Mouse (Mus musculus): ENCODE results near the gene Hcn1. TPM values are rescaled to one million over a fixed set of nuclear protein-coding genes. Genes with fewer than 3 reads are reported as not detected.

Hcn1 gene
- total RNA-seq (2023) = not detected

DNA sequence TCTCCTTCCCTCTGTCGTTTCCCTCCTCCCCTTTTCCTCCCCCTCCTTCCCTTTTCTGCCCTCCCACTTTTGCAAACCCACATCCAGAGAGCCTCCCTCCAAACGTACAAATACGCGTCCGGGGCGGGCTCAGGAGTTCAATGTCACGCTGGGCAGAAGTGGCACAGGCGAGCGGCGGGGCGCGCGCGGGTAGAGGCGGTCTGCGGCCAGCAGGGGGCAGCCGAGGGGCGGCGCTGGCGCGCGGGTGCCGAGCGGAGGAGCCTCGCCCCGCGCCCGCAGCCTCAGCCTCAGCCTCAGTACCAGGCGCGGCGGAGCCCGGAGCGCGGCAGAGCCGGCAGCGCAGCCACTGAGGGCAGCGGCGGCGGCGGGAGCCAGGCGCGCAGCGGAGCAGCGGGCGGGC, at the start of gene Hcn1:
Hcn1 (plus strand) TSS at position 140 of the 400 bp plus-strand sequence.

